Mouse (Mus musculus): ENCODE measurements around the gene Mtch2.

DNA sequence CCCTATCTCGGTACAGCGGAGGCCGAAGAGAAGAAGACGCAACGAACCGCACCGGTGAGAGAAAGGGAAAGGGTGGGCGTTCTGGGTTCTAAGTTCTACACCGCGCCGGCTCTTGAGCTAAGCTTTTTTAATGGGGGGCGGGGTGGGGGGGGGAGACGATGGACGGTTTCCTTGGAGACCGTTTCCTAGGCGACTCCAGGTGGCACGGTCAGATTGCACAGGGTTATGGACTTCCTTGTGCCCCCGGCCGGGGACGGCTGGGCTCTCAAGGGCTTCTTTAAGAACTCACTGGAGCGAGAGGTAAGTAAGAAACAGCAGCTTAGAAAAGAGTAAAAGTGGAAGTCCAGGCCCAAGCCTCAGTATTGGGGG lies 57.9 kb downstream of the Mtch2 start:
- no peak for TF ChIP-seq ZNF384 (IDR thresholded peaks at IDR 0.05; ENCODE audit: low read depth, low read length)
- TF ChIP-seq ZC3H11A (IDR thresholded peaks at IDR 0.05; ENCODE audit: borderline replicate concordance, low read depth, low read length), result no peak
- TF ChIP-seq HCFC1 (IDR thresholded peaks at IDR 0.05; ENCODE audit: borderline replicate concordance, insufficient read depth, low read length), result no peak
